Mouse (Mus musculus): ENCODE results near the gene Gpsm2.

DNA sequence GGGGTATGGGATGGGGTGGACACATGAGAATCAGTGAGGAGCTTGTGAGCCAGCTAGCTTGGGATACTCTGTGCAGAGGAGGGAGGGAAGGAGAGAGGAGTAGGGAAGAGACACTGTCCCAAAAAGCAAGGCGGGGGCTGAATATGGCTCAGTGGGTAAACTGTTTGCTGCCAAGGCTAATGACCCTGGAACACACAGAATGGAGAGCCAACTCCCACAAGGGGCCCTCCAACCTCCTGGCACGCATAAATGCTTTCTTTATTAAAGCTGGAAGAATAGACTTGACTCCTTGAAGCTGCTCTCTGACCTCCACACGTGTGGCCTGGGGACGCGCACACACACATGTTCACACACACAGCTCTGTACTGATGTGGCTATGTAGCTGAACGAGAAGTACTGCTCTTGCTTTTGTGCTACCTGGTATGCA, 33.1 kb downstream of the Gpsm2 start:
- TF ChIP-seq CTCF (IDR thresholded peaks at IDR 0.05; ENCODE audit: borderline replicate concordance, extremely low read depth, insufficient read depth, insufficient read length) (no peak), POLR2A (IDR thresholded peaks at IDR 0.05; ENCODE audit: borderline replicate concordance, extremely low read depth, insufficient read depth, insufficient read length, poor library complexity, severe bottlenecking) (no peak)
